Mouse (Mus musculus): ENCODE results near the gene Nom1. TPM values are rescaled to one million over a fixed set of nuclear protein-coding genes. Genes with fewer than 3 reads are reported as not detected.
"Not testable (repeated sequence)": the region's sequence is repeated elsewhere in the genome, so short reads cannot be mapped to it uniquely, and the experiment has no call there.

Nom1 gene
- polyA plus RNA-seq (2015; fragmentation: Nextera tagmentation; extraction: Ambion mirVana), result 19.0 and 19.1 TPM in 2 replicates

DNA sequence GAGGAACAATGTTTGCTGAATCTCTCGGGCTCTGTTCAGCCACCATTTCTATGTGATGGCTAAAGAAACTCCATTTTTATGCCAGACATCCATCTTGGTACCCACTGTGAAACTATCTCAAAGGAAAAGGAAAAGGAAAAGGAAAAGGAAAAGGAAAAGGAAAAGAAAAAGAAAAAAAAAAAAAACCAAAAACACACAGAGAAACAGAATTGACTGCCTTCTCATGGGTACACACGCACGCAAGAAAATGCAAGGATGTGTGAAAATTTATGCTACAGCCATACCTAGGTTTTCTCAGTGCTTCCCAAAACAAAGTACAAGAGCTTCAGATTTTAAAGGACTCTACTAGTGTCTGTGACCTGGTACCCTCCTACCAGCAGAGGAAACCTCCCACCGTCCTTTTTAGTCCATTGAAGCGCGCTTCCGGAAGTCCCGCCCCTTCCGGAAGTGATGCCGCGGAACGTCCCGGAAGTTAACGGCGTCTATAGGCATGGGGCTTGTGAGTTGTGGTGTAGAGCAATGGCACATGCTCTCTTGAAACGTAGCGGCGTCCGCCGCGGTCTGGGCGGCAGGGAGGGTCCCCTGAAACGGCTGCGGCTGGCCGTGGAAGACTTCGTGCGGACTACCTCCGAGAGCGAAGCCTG lies at the start of gene Nom1:
Gene Nom1, plus strand, starts transcription at position 437 of the 644 bp plus-strand sequence.
- Histone ChIP-seq H3K9ac (ENCODE audit: low read length) (peak within 1 kb of the TSS; percentile 79), H3K36me3 (ENCODE audit: control insufficient read depth, insufficient read depth) (peaks cover 10% of the 10 kb centered on the region), H3K4me3 (ENCODE audit: low read length) (peak within 1 kb of the TSS; percentile 82), H3K27ac (ENCODE audit: low read length) (peak within 1 kb of the TSS; percentile 61), H3K9me3 (replicated peaks; ENCODE audit: control insufficient read depth, low read length) (no peaks in the 10 kb centered on the region), H3K4me2 (ENCODE audit: low read depth, low read length) (peak within 1 kb of the TSS; percentile 91), H3K4me1 (ENCODE audit: control insufficient read depth, insufficient read depth, low read length) (peaks cover 16% of the 10 kb centered on the region), H3K27me3 (ENCODE audit: control insufficient read depth, insufficient read depth, low read length) (0 out of 2 replicates have a peak, but pooled peaks cover 3% of the 10 kb centered on the region)
- 5% methylated on average over 29 of the region's 29 CpGs for WGBS
- ATAC-seq (replicated peaks; ENCODE audit: extremely low read depth, insufficient read depth, low FRiP score), result peak; percentile 96

DNA sequence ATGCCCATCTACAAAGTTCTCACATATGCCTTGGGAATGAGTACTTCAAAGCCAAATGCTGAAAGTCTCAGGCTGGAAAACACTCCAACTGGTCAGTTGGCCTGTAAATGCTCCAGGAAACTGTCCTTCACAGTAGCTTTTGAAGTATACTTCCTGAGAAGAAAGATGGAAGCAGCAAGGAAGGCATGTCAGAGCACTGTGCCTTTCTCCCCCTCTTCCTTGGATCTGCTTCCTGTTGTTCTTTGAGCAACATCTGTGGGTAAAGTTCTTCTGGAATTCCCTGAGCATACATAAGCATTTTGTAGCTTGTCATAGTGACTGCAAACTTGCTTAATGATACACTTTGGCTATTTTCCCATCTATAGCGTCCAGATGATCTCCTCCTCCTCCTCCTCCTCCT lies 46.9 kb upstream of the Nom1 start:
- peak; percentile 25; the same call in 1 of the 2 replicates for ATAC-seq (replicated peaks; ENCODE audit: extremely low read depth, insufficient read depth, low FRiP score)
- WGBS, result 22% methylated on average over 1 of the region's 1 CpGs

DNA sequence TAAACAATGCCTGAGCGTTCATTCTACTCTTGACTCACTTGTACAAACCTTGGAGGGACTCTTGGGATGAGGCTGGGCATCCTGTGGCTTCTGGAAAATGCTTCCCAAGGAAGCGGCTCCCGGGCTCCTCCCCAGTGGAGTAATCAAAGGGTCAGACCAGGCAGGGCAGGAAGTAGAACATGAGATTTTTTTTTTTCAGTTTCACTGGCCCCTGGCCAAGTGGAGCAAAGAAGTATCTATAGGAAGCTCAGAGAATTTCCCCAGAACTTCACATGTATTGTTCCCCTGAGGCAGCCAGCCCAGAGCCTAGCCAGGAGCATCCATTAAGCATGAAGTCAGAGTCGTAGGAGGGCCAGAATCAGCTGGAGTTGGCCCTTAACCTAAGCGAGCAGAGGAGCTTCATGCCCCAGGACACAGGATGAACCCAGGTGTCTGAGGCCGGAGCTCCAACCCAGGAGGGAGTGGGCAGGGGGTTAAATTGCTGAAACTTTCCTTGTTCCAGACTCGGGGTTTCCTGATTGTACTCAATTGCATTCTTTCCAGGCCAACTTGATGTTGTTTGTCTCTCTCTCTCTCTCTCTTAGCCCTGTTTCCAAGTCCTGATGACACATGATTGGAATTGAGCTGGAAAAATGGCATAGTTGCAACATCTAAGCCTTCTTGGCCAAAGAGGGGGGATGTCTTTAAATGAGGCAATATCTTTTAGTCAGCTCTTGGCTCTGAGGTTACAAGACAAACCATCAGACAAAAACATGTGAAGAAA lies 46.1 kb upstream of the Nom1 start:
- Histone ChIP-seq H3K36me3 (ENCODE audit: control insufficient read depth, insufficient read depth) (no peaks in the 10 kb centered on the region), H3K9ac (ENCODE audit: low read length) (no peak overlapping the region), H3K4me3 (ENCODE audit: low read length) (no peak overlapping the region), H3K4me2 (ENCODE audit: low read depth, low read length) (no peak overlapping the region; the same call in 1 of the 2 replicates), H3K27me3 (ENCODE audit: control insufficient read depth, insufficient read depth, low read length) (peaks cover 4% of the 10 kb centered on the region), H3K4me1 (ENCODE audit: control insufficient read depth, insufficient read depth, low read length) (no peaks in the 10 kb centered on the region; the same call in 1 of the 2 replicates), H3K9me3 (replicated peaks; ENCODE audit: control insufficient read depth, low read length) (no peaks in the 10 kb centered on the region), H3K27ac (ENCODE audit: low read length) (peak overlapping the region; percentile 67)
- 39% methylated on average over 7 of the region's 7 CpGs for WGBS
- peak; percentile 71 for ATAC-seq (replicated peaks; ENCODE audit: extremely low read depth, insufficient read depth, low FRiP score)

More for the DNA sequence above, 46.9 kb upstream of the Nom1 start:
- Histone ChIP-seq H3K4me1 (ENCODE audit: control insufficient read depth, insufficient read depth, low read length) (no peaks in the 10 kb centered on the region; the same call in 1 of the 2 replicates), H3K27me3 (ENCODE audit: control insufficient read depth, insufficient read depth, low read length) (peaks cover 4% of the 10 kb centered on the region), H3K4me3 (ENCODE audit: low read length) (no peak overlapping the region), H3K36me3 (ENCODE audit: control insufficient read depth, insufficient read depth) (no peaks in the 10 kb centered on the region), H3K4me2 (ENCODE audit: low read depth, low read length) (no peak overlapping the region), H3K9me3 (replicated peaks; ENCODE audit: control insufficient read depth, low read length) (no peaks in the 10 kb centered on the region), H3K27ac (ENCODE audit: low read length) (peak overlapping the region; percentile 58), H3K9ac (ENCODE audit: low read length) (no peak overlapping the region)

DNA sequence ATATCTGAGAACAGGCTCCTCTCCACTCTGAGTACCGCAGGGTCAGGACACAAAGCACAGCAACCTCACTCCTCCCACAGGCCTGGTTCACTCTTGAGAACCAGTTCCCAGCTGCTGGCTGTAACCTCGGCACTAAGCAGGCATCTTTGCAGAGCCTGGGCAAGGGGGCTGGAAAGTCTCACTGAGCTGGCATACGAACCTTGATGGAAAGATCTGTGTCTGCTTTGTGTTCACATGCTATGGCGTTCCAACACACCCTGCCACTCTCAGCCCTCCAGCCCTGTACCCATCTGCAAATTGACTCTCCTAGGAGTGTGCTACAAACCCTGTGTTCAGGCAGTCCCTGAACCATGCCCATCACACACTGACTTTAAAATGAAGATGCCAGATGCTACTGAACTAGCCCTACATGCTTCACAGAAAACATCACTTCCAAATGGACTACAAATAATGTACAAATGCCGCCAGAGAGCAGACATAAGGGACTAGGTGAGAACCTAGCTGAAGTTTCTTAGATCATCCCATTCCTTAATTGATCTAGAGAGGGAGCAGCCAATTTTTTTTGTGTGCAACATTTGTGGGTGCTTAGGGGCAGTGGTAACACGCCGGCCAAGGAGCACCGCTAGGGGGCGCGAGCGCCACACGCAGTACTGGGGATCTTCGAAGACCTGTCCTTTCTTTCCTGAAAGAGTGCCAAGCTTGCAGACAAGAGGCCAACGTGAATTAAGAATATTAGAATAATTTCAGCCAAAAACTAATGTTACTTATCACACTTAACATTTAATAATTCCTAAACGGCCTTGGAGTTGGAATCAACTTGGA lies 45.3 kb upstream of the Nom1 start:
- 16% methylated on average over 15 of the region's 15 CpGs for WGBS
- Histone ChIP-seq H3K9ac (ENCODE audit: low read length) (no peak overlapping the region), H3K4me3 (ENCODE audit: low read length) (no peak overlapping the region), H3K4me2 (ENCODE audit: low read depth, low read length) (no peak overlapping the region), H3K27me3 (ENCODE audit: control insufficient read depth, insufficient read depth, low read length) (peaks cover 4% of the 10 kb centered on the region), H3K9me3 (replicated peaks; ENCODE audit: control insufficient read depth, low read length) (no peaks in the 10 kb centered on the region), H3K4me1 (ENCODE audit: control insufficient read depth, insufficient read depth, low read length) (no peaks in the 10 kb centered on the region; the same call in 1 of the 2 replicates), H3K27ac (ENCODE audit: low read length) (peak overlapping the region; percentile 67), H3K36me3 (ENCODE audit: control insufficient read depth, insufficient read depth) (no peaks in the 10 kb centered on the region)
- 0 out of 2 replicates have a peak, but pooled peaks have one; percentile 24 for ATAC-seq (replicated peaks; ENCODE audit: extremely low read depth, insufficient read depth, low FRiP score)

DNA sequence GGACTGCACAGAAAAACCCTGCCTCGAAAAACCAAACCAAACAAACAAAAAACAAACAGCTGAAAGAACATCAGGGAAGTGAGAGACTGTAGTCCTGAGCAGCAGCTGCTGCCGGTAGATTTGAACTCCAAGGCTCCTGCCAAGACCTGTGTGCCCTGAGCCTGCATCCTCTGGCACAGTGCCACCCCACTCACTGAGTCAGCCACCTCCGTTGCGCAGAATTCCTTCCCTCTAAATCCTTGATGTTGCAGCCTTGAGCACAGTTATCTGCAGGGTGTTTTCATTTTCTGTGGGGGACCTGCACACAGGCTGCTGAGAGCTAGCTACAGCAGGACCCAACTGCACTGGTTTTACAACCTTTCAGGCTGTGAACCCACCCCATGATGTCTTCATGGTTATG lies 36.0 kb upstream of the Nom1 start:
- Histone ChIP-seq H3K4me3 (ENCODE audit: low read length) (no peak overlapping the region), H3K36me3 (ENCODE audit: control insufficient read depth, insufficient read depth) (no peaks in the 10 kb centered on the region), H3K27ac (ENCODE audit: low read length) (no peak overlapping the region), H3K9me3 (replicated peaks; ENCODE audit: control insufficient read depth, low read length) (no peaks in the 10 kb centered on the region), H3K4me1 (ENCODE audit: control insufficient read depth, insufficient read depth, low read length) (no peaks in the 10 kb centered on the region), H3K9ac (ENCODE audit: low read length) (no peak overlapping the region), H3K27me3 (ENCODE audit: control insufficient read depth, insufficient read depth, low read length) (no peaks in the 10 kb centered on the region), H3K4me2 (ENCODE audit: low read depth, low read length) (no peak overlapping the region)
- WGBS, result 40% methylated on average over 4 of the region's 4 CpGs
- ATAC-seq (replicated peaks; ENCODE audit: extremely low read depth, insufficient read depth, low FRiP score), result no peak

DNA sequence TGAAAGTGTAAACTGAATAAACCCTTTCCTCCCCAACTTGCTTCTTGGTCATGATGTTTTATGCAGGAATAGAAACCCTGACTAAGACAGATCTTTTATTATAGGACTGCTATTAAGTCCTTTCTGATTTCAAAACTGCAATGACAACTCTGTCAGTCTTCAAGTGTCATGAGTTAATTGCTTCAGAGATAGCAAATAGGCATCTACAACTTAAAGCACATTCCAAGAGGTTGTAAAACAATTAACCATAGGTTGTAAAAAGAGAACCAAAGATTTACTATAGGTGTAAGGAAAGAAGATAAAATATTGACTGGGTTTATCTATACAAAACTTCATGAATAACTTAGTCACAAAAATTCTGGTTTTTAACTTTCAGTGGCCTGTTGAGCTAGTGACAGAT lies 23.6 kb upstream of the Nom1 start:
- Histone ChIP-seq H3K9me3 (replicated peaks; ENCODE audit: control insufficient read depth, low read length) (no peaks in the 10 kb centered on the region), H3K9ac (ENCODE audit: low read length) (no peak overlapping the region), H3K4me2 (ENCODE audit: low read depth, low read length) (no peak overlapping the region), H3K36me3 (ENCODE audit: control insufficient read depth, insufficient read depth) (no peaks in the 10 kb centered on the region), H3K27me3 (ENCODE audit: control insufficient read depth, insufficient read depth, low read length) (no peaks in the 10 kb centered on the region), H3K27ac (ENCODE audit: low read length) (no peak overlapping the region), H3K4me1 (ENCODE audit: control insufficient read depth, insufficient read depth, low read length) (no peaks in the 10 kb centered on the region), H3K4me3 (ENCODE audit: low read length) (no peak overlapping the region)
- no peak for ATAC-seq (replicated peaks; ENCODE audit: extremely low read depth, insufficient read depth, low FRiP score)

DNA sequence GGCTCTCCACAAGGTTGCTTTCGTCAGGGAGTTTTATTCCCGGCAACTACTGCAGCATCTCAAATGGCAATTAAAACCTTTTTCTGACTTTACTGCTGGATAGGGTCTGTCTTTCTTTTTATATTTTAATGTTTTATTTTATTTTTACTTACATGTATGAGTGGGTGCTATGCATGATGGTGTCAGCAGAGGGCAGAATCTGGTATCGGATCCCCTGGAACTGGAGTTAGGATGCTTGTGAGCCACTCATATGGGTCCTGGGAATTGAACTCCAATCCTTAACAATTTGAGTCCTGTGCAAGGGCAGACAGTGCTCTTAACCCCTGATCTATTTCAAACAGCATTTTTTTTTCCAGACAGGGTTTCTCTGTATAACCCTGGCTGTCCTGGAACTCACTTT lies 21.4 kb upstream of the Nom1 start:
- ATAC-seq (replicated peaks; ENCODE audit: extremely low read depth, insufficient read depth, low FRiP score), result no peak
- WGBS, result 76% methylated on average over 3 of the region's 3 CpGs
- H3K36me3 ChIP-seq (ENCODE audit: control insufficient read depth, insufficient read depth), result no peaks in the 10 kb centered on the region
- no peaks in the 10 kb centered on the region for H3K4me1 ChIP-seq (ENCODE audit: control insufficient read depth, insufficient read depth, low read length)
- H3K4me2 ChIP-seq (ENCODE audit: low read depth, low read length), result no peak overlapping the region
- no peak overlapping the region for H3K27ac ChIP-seq (ENCODE audit: low read length)
- no peak overlapping the region for H3K4me3 ChIP-seq (ENCODE audit: low read length)
- H3K9me3 ChIP-seq (replicated peaks; ENCODE audit: control insufficient read depth, low read length), result 0 out of 2 replicates have a peak, but pooled peaks cover 2% of the 10 kb centered on the region
- H3K27me3 ChIP-seq (ENCODE audit: control insufficient read depth, insufficient read depth, low read length), result no peaks in the 10 kb centered on the region
- no peak overlapping the region for H3K9ac ChIP-seq (ENCODE audit: low read length)

DNA sequence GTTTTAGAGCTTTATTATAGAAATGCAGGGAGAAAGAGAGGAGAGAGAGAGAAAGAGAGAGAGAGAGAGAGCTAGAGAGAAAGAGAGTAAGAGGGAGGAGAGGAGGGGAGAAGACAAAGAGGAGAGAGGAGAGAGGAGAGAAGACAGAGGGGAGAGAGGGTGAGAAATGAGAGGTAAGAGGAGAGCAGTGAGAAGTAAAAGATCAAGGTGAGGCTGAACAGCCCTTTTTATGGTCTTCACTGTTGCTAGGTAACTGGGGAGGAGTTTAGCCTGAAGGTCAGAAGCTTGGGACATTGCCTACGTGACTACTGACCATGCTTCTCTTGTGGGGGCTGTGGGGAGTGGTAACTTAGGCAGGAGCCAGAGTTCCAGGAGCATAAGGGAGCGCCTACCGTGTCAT lies 11.1 kb upstream of the Nom1 start:
- H3K27ac ChIP-seq (ENCODE audit: low read length); H3K27me3 ChIP-seq (ENCODE audit: control insufficient read depth, insufficient read depth, low read length); H3K4me2 ChIP-seq (ENCODE audit: low read depth, low read length); H3K9ac ChIP-seq (ENCODE audit: low read length); H3K9me3 ChIP-seq (replicated peaks; ENCODE audit: control insufficient read depth, low read length); H3K4me3 ChIP-seq (ENCODE audit: low read length); H3K4me1 ChIP-seq (ENCODE audit: control insufficient read depth, insufficient read depth, low read length); H3K36me3 ChIP-seq (ENCODE audit: control insufficient read depth, insufficient read depth); ATAC-seq (replicated peaks; ENCODE audit: extremely low read depth, insufficient read depth, low FRiP score): not testable (repeated sequence)
- 47% methylated on average over 3 of the region's 3 CpGs for WGBS
